Mouse (Mus musculus): ENCODE results near the gene Stip1. TPM values are rescaled to one million over a fixed set of nuclear protein-coding genes. Genes with fewer than 3 reads are reported as not detected.

Gene Stip1
- polyA plus RNA-seq, 1 experiment from 2014 or later, result 204 TPM

DNA sequence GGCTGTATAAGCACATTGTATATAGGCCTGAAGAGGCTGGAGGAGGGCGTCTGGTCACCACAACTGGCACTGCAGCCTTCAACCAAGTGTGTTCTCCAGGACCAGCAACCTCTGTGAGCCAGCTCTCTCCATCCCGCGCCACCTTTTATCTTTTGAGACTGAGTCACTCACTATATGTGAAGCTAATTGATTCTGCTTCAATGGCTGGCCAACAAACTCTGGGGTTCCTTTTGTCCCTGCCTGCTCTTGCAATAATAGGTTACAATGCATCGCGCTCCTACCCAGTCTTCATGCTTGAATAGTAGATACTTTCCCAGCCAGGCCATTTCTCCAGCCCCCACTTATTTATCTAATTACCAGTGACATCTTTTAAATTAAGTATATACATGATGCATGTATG is 56.1 kb downstream of the Stip1 start:
- peaks cover 28% of the 10 kb centered on the region for H3K4me1 ChIP-seq (ENCODE audit: control insufficient read depth, insufficient read depth, low read length)
- H3K9ac ChIP-seq (ENCODE audit: low read depth, low read length), result no peak overlapping the region
- no peak overlapping the region for H3K4me2 ChIP-seq (ENCODE audit: low read length)
- no peak for ATAC-seq
- H3K36me3 ChIP-seq (ENCODE audit: control insufficient read depth, insufficient read depth, low read length), result peaks cover 5% of the 10 kb centered on the region
- H3K4me3 ChIP-seq (ENCODE audit: low read depth, low read length), result no peak overlapping the region
- no peak overlapping the region for H3K27ac ChIP-seq (ENCODE audit: low read length)
- H3K27me3 ChIP-seq (ENCODE audit: control insufficient read depth, insufficient read depth, low read depth, low read length), result no peaks in the 10 kb centered on the region
- WGBS, result 62% methylated on average over 5 of the region's 5 CpGs
- no peaks in the 10 kb centered on the region for H3K9me3 ChIP-seq (replicated peaks; ENCODE audit: control insufficient read depth, low read length, poor library complexity, severe bottlenecking)

DNA sequence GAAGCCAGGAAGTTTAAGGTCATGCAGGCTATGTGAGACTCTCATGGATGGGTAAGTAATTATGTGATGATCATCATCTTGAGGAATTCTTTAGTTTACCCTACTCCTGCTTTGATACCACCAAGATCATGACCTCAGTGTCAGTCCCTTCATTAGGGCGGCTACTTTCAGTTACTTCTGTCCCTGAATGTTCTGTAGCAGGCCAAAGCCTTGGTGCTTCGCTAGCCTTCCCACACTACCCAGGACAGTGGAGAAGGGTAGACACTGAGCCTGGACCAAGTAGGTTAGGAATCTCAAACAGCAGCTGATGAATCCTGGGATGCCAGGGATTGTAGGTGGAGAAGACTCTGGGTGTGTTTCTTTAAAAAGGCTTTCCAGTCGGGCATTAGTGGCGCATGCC is 58.3 kb downstream of the Stip1 start:
- Histone ChIP-seq H3K36me3 (ENCODE audit: control insufficient read depth, insufficient read depth, low read length) (peaks cover 11% of the 10 kb centered on the region), H3K9me3 (replicated peaks; ENCODE audit: control insufficient read depth, low read length, poor library complexity, severe bottlenecking) (no peaks in the 10 kb centered on the region), H3K9ac (ENCODE audit: low read depth, low read length) (no peak overlapping the region), H3K27me3 (ENCODE audit: control insufficient read depth, insufficient read depth, low read depth, low read length) (no peaks in the 10 kb centered on the region), H3K4me1 (ENCODE audit: control insufficient read depth, insufficient read depth, low read length) (peaks cover 35% of the 10 kb centered on the region), H3K4me2 (ENCODE audit: low read length) (no peak overlapping the region), H3K4me3 (ENCODE audit: low read depth, low read length) (no peak overlapping the region), H3K27ac (ENCODE audit: low read length) (no peak overlapping the region)
- ATAC-seq, result no peak
- WGBS, result 92% methylated on average over 4 of the region's 4 CpGs

DNA sequence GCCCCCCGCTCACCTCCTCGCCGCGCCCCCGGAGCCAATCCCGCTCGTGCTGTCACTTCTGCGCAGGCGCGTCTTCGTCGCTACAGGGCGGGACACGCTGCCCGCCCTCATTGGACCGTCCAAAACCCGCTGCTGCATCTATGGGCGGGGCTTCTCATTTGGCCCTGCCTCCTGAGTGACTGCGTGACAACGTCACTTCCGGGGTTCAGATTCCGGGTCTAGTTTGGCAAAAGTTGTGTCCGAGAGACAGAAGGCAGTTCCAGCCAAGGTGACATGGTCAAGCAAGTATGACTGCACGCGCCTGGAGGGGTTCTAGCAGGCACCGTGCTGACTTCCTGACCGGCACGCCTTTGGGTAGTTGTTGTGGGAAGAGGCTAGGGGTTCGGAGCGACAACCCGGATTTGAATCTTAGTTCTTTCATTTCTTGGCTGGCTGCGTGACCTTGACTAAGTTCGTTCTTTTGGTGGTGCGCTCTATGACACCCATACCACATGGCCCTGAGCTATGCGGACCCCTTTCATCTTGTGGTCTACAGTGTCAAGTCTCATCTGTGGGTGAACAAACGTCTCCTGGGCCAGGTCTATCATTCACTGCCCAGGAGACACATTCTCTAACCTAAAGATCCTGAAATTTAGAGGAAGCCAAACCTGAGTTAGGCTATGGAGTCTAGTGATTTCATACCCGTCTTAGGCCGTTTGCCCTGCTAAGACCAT is 59.2 kb downstream of the Stip1 start, which contains the start of gene Fkbp2:
Gene Fkbp2 (minus strand): TSS at position 121 of the 713 bp plus-strand sequence.
- peak; percentile 89 for ATAC-seq
- WGBS, result 2% methylated on average over 38 of the region's 38 CpGs
- Histone ChIP-seq H3K9ac (ENCODE audit: low read depth, low read length) (peak within 1 kb of the TSS; percentile 84), H3K9me3 (replicated peaks; ENCODE audit: control insufficient read depth, low read length, poor library complexity, severe bottlenecking) (no peaks in the 10 kb centered on the region), H3K36me3 (ENCODE audit: control insufficient read depth, insufficient read depth, low read length) (peaks cover 11% of the 10 kb centered on the region), H3K27ac (ENCODE audit: low read length) (peak within 1 kb of the TSS; percentile 97), H3K27me3 (ENCODE audit: control insufficient read depth, insufficient read depth, low read depth, low read length) (no peaks in the 10 kb centered on the region), H3K4me3 (ENCODE audit: low read depth, low read length) (peak within 1 kb of the TSS; percentile 75), H3K4me1 (ENCODE audit: control insufficient read depth, insufficient read depth, low read length) (peaks cover 36% of the 10 kb centered on the region), H3K4me2 (ENCODE audit: low read length) (peak within 1 kb of the TSS; percentile 90)

DNA sequence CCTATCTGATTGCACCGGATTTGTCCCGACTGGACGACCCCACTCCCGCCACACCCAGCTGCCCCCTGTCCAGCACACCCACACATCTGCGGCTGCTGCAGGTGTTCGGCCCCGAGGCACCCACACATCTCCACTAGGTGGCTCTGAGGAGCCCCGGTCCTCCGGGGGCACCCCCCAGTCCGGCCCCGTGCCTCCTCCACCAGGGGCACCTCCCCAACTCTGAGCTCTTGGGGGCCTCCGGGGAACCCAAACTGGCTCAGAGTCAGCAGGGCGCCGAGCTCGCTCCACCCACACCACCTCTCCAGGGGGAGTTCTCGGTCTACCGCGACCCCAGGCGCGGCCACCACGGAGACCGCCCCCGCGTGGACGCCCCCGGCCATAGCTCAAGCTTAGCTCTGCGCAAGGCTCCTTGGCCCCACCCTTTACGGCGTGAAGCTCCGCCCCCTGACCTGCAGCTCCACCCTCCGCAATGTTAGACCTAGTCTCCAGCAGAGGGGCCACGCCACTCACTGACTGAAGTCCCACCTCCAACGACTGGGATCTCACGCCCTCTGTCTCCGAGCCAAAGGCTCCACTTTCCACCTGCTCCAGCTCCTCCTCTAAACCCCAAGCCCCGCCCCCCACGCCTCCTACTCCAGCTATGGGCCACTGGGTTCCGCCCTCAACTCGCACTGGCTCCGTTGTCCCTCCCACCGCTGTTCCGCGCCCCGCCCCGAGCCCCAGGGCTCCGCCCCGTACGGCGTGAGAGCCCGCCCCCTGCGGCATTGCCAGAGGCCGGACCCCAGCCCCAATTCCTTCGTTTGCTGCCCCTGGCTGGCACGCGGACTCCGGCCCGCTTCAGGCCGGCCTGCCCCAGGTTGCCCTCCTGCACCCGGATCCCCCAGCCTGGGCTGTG is 60.0 kb downstream of the Stip1 start:
- H3K36me3 ChIP-seq (ENCODE audit: control insufficient read depth, insufficient read depth, low read length), result peaks cover 8% of the 10 kb centered on the region
- peak overlapping the region; percentile 75 for H3K4me3 ChIP-seq (ENCODE audit: low read depth, low read length)
- peaks cover 36% of the 10 kb centered on the region for H3K4me1 ChIP-seq (ENCODE audit: control insufficient read depth, insufficient read depth, low read length)
- H3K27me3 ChIP-seq (ENCODE audit: control insufficient read depth, insufficient read depth, low read depth, low read length), result no peaks in the 10 kb centered on the region
- under 1% methylated on average over 58 of the region's 59 CpGs for WGBS
- peak overlapping the region; percentile 84 for H3K9ac ChIP-seq (ENCODE audit: low read depth, low read length)
- peak overlapping the region; percentile 90 for H3K4me2 ChIP-seq (ENCODE audit: low read length)
- H3K27ac ChIP-seq (ENCODE audit: low read length), result peak overlapping the region; percentile 97
- no peaks in the 10 kb centered on the region for H3K9me3 ChIP-seq (replicated peaks; ENCODE audit: control insufficient read depth, low read length, poor library complexity, severe bottlenecking)
- peak; percentile 88 for ATAC-seq

DNA sequence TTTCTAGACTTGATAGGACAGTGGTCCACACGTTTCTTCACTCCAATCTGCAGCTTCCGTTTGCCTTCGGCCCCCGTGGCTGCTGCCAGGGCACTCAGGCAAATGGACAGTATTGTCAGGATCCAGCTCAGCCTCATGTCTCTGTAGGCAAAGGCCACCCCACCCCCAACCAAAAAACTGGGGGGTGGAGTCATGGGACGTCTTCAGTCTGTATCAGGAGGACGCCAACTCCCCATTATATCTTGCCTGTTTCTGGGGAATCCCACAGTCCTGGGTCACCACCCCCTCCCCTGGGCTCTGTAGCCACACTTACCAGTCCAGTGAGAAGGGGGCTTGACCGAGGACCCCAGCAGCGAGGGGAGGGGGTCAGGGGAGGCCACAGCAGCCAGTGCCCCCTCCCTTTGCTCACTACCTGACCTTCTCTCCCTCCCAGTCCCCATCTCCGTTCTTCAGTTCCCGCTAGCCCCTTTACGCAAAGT is 60.7 kb downstream of the Stip1 start:
- WGBS, result 9% methylated on average over 11 of the region's 11 CpGs
- Histone ChIP-seq H3K9me3 (replicated peaks; ENCODE audit: control insufficient read depth, low read length, poor library complexity, severe bottlenecking) (no peaks in the 10 kb centered on the region), H3K4me2 (ENCODE audit: low read length) (peak overlapping the region; percentile 90), H3K27me3 (ENCODE audit: control insufficient read depth, insufficient read depth, low read depth, low read length) (no peaks in the 10 kb centered on the region), H3K4me3 (ENCODE audit: low read depth, low read length) (peak overlapping the region; percentile 75), H3K9ac (ENCODE audit: low read depth, low read length) (peak overlapping the region; percentile 84), H3K4me1 (ENCODE audit: control insufficient read depth, insufficient read depth, low read length) (peaks cover 37% of the 10 kb centered on the region), H3K27ac (ENCODE audit: low read length) (peak overlapping the region; percentile 97), H3K36me3 (ENCODE audit: control insufficient read depth, insufficient read depth, low read length) (peaks cover 8% of the 10 kb centered on the region)
- no peak for ATAC-seq

DNA sequence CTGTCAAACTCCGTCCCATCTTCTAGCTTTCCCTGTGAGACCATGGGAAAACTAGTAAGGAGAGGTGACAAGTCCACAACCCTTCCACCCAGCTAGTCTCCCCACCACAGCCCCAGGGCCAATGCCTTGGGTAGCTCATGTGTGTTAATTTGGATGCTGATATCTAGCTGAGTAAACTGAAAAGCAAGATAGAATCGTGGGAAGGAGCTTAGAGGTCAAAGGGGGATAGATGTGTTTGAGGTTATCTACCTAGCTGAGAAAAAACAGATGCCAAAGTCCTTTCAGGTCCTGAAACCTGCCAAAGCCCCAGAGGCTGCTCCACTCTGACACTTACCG is 61.2 kb downstream of the Stip1 start:
- peak overlapping the region; percentile 97 for H3K27ac ChIP-seq (ENCODE audit: low read length)
- peak overlapping the region; percentile 75 for H3K4me3 ChIP-seq (ENCODE audit: low read depth, low read length)
- peak overlapping the region; percentile 90 for H3K4me2 ChIP-seq (ENCODE audit: low read length)
- H3K9me3 ChIP-seq (replicated peaks; ENCODE audit: control insufficient read depth, low read length, poor library complexity, severe bottlenecking), result no peaks in the 10 kb centered on the region
- 41% methylated on average over 3 of the region's 3 CpGs for whole genome bisulfite sequencing
- peaks cover 8% of the 10 kb centered on the region for H3K36me3 ChIP-seq (ENCODE audit: control insufficient read depth, insufficient read depth, low read length)
- H3K4me1 ChIP-seq (ENCODE audit: control insufficient read depth, insufficient read depth, low read length), result peaks cover 41% of the 10 kb centered on the region
- peak overlapping the region; percentile 84 for H3K9ac ChIP-seq (ENCODE audit: low read depth, low read length)
- ATAC-seq, result no peak
- H3K27me3 ChIP-seq (ENCODE audit: control insufficient read depth, insufficient read depth, low read depth, low read length), result no peaks in the 10 kb centered on the region

DNA sequence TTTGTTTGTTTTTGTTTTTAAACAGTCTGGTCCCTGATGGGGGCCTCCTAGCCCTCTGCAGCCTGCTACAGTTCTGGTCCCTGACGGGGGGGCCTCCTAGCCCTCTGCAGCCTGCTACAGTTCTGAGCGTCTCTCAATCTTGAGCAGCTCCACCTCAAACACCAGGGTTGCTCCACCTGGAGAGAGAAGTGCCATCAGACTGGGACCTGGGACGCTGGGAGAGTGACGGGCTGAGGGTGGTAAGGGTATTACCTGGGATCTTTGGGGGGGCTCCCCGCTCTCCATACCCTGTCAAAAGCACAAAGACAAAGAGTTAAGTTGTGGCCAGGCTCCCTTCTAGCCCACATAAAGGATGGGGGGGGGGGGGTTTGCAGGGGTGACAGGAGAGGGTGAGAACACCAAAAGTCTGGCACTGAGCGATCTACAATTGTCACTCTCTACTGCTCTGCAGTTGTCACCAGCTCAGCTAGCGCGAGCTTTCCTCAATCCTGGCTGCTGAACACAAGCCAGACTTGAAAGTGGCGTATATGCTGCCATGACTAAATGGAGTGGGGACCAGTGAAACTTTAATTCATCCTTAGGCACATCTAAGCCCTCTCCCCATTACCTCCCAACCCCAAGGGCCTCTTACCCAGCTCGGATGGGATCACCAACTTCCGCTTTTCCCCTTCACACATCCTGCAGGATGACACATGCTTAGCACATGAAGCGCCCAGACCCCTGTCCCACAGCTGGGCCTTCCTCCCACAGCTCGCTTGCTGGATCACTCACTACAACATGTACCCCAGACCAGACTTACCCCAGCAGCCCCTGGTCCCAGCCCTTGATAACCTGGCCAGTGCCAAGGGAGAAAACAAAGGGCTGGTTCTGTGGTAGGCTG is 61.8 kb downstream of the Stip1 start:
- Histone ChIP-seq H3K27me3 (ENCODE audit: control insufficient read depth, insufficient read depth, low read depth, low read length) (no peaks in the 10 kb centered on the region), H3K4me1 (ENCODE audit: control insufficient read depth, insufficient read depth, low read length) (peaks cover 41% of the 10 kb centered on the region), H3K36me3 (ENCODE audit: control insufficient read depth, insufficient read depth, low read length) (peaks cover 8% of the 10 kb centered on the region), H3K9ac (ENCODE audit: low read depth, low read length) (peak overlapping the region; percentile 84; the same call in 1 of the 2 replicates), H3K4me2 (ENCODE audit: low read length) (peak overlapping the region; percentile 90), H3K27ac (ENCODE audit: low read length) (peak overlapping the region; percentile 55), H3K4me3 (ENCODE audit: low read depth, low read length) (peak overlapping the region; percentile 75; the same call in 1 of the 2 replicates), H3K9me3 (replicated peaks; ENCODE audit: control insufficient read depth, low read length, poor library complexity, severe bottlenecking) (no peaks in the 10 kb centered on the region)
- 82% methylated on average over 13 of the region's 13 CpGs for WGBS
- no peak for ATAC-seq

Data from midbrain, embryonic 16.5 days (tissue).